Mouse (Mus musculus) gastrocnemius, postnatal 14 days (tissue): ENCODE results near the gene 2810006K23Rik. TPM values are rescaled to one million over a fixed set of nuclear protein-coding genes. Genes with fewer than 3 reads are reported as not detected.

Experiments
- DNase-seq: peaks from one replicate; pipeline ENCODE4 v3.0.0; 2021; ENCODE audit warnings: mixed read lengths
- intact Hi-C: fragments of 180-260 bp; cut with DNase I; formaldehyde crosslinking; loops from one replicate; pipeline ENCODE4 v1.15.1; 2025; ENCODE audit warnings: low total_unique reads
- total RNA-seq, 2 experiments: library from RNA; stranded (reverse); gene quantifications; 2 replicates each; pipeline ENCODE4 v1.2.3; 2021

2810006K23Rik gene
- total RNA-seq, 2 experiments from 2014 or later: 6.9 to 8.6 TPM

DNA sequence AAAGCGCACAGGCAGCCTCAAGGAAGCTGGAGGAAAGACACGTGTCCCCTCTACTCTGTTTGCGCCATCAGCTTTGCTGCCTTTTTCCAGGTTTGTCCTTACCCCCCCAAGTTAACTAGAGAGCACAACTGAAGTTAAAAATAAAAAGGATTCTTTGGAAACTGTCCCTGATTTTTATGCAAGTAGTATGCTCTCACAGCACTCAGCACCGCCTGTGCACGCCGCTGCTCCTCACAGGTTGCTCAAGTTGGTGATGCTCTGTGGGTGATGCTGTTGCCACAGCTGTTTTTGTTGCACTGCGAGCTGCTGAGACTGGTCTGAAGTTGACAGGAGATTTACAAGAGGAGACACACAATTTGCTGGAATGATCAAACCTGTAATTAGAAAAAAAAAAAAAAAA, 46.4 kb downstream of the 2810006K23Rik start:
- DNase-seq: no peak
- intact Hi-C loops: loop anchor here (5.0 kb wide), 1 partner anchor 38 kb away; no protein-coding TSS in a partner anchor

- intact Hi-C loops: no loop called here
- no peak for DNase-seq
Observed at GRCm38 (mm10) chr5:124376401-124376800, 48.5 kb downstream of the 2810006K23Rik start.

GRCm38 (mm10) chr5:124377149-124377548, 49.3 kb downstream of the 2810006K23Rik start:
- no peak for DNase-seq
- intact Hi-C loops: no loop called here

DNA sequence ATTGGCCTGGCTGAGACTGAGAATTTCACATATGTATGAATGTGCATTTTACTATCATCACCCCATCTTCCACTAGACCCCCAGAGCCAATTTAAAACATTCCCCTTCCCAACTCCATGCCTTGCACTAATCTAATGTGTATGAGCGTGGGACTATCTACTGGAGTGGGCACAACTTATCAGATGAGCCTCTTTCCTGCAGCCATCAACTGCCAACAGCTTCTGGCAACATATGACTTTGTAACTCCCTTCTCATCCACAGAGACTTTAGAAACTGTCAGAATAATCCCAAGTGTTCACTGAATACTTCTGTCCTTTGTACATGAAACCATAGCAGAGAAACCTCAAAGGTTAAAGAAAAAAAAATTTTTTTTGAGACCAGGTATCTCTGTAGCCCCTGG, 52.2 kb downstream of the 2810006K23Rik start:
- DNase-seq: no peak
- intact Hi-C loops: loop anchor here (10.0 kb wide), 1 partner anchor 245 kb away; no protein-coding TSS in a partner anchor

- no peak for DNase-seq
- intact Hi-C loops: loop anchor here (10.0 kb wide), 1 partner anchor 253 kb away; no protein-coding TSS in a partner anchor
Observed at GRCm38 (mm10) chr5:124387932-124388331, 60.0 kb downstream of the 2810006K23Rik start.

Other genes with a start within 250 kb of the 2810006K23Rik start
- gene Abcb9, start 232.3 kb upstream of the 2810006K23Rik start, total RNA-seq: 1 to 10 TPM; 5.7 TPM
- 1 to 10 TPM; 6.8 to 8.8 TPM for gene Ogfod2, start 215.8 kb upstream of the 2810006K23Rik start, total RNA-seq
- gene Arl6ip4, start 212.0 kb upstream of the 2810006K23Rik start, total RNA-seq: 10 to 100 TPM; 42.8 to 46.5 TPM
- 10 to 100 TPM; 18.4 to 19.0 TPM for gene Pitpnm2, start 78.3 kb upstream of the 2810006K23Rik start, total RNA-seq
- 1 to 10 TPM; 2.6 to 2.9 TPM for gene Mphosph9, start 117 bp upstream of the 2810006K23Rik start, total RNA-seq
- 100 to 1,000 TPM in 1 of 2 experiments, 10 to 100 TPM in 1; 99.5 to 128 TPM for gene Cdk2ap1, start 35.0 kb downstream of the 2810006K23Rik start, total RNA-seq
- 10 to 100 TPM; 32.4 to 35.6 TPM for gene Sbno1, start 97.9 kb downstream of the 2810006K23Rik start, total RNA-seq
- 10 to 100 TPM; 56.4 to 66.0 TPM for gene Kmt5a, start 111.8 kb downstream of the 2810006K23Rik start, total RNA-seq
- 1 to 10 TPM; 4.2 to 4.6 TPM for gene Rilpl2, start 150.3 kb downstream of the 2810006K23Rik start, total RNA-seq
- 10 to 100 TPM; 27.3 to 28.4 TPM for gene Snrnp35, start 155.0 kb downstream of the 2810006K23Rik start, total RNA-seq
- gene Rilpl1, start 203.3 kb downstream of the 2810006K23Rik start, total RNA-seq: 10 to 100 TPM; 61.8 to 96.0 TPM
- gene Tmed2, start 212.6 kb downstream of the 2810006K23Rik start, total RNA-seq: 100 to 1,000 TPM; 138 to 152 TPM
- 1 to 10 TPM; 3.5 to 4.1 TPM for gene Ddx55, start 224.8 kb downstream of the 2810006K23Rik start, total RNA-seq